Mouse (Mus musculus): ENCODE measurements around the gene Ercc6.

Gene Ercc6

DNA sequence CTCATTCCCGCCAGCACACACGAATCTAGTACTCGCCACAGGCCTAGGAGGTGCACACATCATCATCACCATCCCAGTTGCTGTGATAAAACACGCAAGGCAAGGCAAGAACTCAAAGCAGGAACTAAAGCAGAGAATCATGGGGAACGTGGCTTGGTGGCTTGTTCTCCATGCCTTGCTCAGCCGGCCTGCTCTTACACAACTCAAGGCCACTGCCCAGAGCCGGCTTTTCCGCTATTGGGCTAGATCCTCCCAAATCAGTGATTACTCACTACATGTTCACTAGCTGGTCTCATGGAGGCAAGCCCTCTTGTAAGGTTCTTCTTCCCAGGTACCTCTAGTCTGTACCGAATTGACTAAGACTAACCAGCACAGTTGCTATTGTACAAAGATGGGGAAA lies 70.4 kb downstream of the Ercc6 start:
- no peak for DNase-seq

- peak; percentile 82 for DNase-seq
These were observed 73.9 kb downstream of the Ercc6 start for GRCm38 (mm10) chr14:32587013-32587784.

DNA sequence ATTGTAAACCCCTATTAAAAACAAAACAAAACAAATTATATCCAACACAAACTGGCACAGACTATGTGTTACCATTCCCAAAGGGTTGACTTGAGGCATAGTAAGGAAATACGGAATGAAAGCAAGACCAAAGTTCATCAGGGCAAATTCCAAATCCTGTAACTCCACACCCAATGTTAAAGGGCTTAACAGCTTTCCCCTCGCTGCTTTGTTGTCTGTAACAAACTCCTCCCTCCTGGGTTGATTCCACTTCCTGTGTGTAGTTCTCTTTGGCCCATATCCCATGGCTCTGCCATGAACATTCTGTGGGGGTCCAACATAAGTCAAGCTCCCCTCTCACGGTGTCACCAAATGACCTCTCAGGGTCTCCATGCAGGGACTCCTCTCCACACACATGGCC lies 77.1 kb downstream of the Ercc6 start:
- DNase-seq = no peak

DNA sequence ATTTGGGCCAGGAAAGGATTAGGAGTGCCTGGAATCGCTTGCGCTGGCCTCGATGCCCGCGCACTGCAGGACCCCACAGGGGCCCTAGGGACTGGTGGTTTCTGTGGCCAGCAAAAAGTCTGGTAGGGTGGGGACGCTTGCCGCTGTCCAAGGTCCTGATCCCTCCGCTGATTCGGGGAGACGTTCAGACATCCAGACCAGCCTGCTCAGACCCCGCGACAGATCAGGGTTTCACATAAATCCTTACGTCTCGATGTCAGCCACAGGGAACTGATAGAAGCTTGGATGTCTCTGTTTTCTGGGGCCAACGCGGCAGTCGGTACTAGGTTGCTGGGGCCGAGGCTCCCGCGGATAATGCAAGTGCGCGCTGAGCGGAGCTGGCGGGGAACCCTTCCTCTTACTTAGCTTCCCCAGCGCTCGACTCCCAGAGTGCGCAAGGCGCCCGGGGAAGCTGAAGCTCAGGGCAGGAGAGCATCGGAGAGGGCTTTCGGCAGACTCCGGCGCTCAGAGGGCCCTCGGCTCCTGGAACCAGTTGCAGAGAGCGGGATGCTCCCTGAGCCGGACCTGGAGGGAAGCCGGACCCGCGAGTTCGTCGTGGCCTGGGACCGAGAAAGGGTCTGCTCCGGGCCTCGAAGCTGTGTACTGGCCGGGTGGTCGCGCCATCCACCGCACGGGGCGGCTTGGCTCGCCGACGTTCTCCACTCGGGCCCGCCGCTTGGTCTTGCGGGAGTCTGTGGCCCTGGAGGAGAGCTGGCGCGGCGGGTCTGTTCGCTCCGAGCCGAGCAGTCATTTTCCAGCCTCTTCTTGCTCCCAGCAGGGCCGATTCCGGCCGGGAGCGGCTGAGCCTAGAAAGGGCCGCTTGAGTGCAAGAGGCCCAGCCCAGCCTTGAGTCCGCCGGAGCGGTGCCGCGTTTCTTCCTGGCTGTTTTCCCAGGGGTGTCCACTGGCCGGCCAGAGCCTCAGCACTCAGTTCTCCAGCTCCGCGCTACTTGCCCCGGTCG lies 84.2 kb downstream of the Ercc6 start:
- DNase-seq = peak; percentile 48

DNA sequence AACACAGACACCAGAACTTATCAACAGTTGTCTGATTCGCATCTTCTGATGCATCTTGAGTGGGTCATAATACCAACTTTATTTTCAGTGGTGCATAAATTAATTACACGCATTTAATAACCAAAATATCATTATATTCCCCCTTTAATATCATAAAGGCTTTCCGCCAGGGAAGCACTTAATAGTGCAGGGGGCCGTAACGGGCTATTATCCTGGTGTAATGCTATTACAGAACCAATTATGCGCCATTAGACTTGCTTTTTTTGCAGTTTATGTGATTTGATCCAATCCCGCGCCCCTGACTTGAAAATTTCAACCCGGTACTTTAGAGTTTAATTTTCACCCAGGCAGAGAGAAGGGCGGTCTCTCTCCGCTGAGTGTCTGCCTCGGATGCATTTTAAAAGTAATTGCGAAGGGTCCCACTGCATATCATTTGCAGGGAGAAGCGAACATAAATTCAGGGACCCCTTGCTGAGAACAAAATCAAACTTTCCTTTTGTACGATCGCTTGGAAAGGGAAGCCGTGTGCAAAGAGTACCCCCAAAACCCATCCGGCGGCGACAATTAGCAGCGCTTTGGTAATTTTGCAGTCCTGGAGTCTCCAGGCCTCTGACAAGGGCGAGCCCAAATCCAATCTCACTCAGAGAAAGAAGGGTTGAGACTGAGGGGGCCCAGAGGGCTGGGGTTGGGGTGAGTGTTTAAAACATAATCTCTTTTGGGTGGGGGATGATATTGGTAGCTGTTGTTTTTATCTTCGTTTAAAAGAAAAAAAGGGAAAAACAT lies 85.3 kb downstream of the Ercc6 start:
- DNase-seq = no peak

DNA sequence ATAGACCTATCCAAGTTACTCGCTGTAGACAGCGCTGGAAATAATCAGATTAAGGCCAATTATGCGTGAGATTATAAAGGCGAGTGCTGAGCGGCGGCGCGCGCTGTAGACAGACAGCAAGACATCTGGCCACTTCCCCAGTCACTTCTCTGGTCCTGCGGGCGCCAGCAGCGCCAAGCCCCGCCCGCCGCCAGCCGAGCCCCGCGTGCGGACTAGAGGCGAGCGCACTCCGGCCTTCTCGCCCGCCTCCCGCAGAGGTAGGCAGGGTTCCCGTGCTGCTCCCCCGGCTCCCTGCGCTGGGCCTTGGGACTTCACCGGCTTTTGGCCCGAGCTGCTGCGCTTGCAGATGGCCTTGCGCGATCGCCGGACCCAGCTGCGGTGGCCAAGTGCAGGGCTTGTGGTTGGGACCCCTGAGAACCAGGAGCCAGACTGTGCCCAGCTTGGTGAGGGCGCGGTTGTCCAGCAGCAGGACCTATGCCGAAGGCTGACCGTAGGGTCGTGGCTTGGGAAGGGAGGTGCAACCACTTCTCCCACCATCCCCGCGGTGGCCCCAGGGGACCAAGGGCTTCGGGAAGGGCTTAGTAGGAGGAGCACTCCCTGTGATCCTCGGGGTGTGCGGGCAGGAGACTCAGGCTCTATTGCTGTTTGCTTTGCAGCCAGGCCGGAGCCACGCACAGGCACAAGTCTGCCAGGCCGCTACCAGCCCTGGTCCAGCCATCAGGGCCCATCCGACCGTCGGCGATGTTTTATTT lies 86.1 kb downstream of the Ercc6 start, which contains the start of gene Prrxl1:
Gene Prrxl1, plus strand, starts transcription at position 118 of the 752 bp plus-strand sequence.
- DNase-seq = no peak

GRCm38 (mm10) chr14:32600110-32600509 lies 86.8 kb downstream of the Ercc6 start:
- DNase-seq = no peak

- no peak for DNase-seq
These were observed 92.2 kb downstream of the Ercc6 start for GRCm38 (mm10) chr14:32605508-32605907.

DNA sequence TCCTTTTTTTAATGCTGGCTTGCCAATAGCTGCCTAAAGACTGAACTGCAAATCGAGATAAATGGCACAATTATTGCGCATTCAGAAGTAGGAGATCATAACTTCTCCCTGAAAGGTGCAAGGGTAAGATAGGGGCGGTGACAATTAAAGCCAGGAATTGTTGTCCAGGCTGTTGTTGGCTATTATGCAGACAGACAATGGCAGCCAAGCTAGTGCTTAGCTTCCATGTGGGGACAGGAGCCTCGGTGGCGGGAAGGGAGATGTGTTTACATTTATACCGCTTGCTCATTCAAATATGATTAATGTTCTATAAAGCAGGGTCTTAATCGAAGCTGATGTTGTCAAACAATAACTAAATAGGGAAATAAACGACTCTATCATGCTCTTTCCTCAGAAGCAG lies 93.0 kb downstream of the Ercc6 start:
- no peak for DNase-seq

- DNase-seq = peak; percentile 21
These were observed 96.1 kb downstream of the Ercc6 start for GRCm38 (mm10) chr14:32609392-32609791.

GRCm38 (mm10) chr14:32617253-32617652 lies 103.9 kb downstream of the Ercc6 start:
- DNase-seq = no peak

DNA sequence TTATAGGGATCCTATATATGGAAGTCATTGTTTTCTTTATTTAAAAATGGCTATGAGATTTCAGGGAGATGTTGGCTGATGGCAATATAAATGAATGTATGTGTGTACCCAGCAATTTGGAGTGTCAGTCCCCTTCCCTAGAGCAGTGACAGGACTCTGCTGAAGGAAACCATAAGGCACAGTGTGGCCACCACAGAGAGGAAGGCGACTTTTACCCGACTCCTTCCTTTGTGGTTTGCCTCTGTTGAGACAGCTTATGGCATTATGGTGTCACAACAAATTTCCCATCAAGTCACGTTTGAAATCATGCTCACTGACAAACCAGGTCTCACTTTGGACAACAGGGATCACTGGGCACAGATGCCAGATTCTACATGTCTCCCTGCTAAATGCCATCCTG lies 110.9 kb downstream of the Ercc6 start:
- DNase-seq = no peak

DNA sequence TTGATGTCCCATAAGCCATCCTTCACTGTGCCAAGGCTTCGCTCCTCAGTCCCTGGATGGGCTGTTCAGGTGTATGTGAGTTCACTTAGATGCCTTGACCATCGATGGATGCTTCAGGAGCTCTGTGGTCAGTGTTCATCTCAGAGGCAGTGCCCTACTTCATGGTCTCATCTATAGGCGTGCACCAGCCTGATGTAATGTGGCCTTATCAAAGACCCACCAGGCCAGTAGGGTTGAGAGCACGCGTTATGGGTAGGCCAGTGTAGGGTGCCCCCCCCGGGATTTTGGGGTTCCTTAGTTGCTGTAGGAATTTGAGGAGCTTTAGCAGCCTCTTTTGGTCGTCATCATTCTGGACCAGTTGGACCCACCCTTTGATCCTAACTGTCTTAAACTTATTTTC lies 111.5 kb downstream of the Ercc6 start:
- DNase-seq = no peak

- no peak for DNase-seq
These were observed 114.0 kb downstream of the Ercc6 start for GRCm38 (mm10) chr14:32627271-32627670.

DNA sequence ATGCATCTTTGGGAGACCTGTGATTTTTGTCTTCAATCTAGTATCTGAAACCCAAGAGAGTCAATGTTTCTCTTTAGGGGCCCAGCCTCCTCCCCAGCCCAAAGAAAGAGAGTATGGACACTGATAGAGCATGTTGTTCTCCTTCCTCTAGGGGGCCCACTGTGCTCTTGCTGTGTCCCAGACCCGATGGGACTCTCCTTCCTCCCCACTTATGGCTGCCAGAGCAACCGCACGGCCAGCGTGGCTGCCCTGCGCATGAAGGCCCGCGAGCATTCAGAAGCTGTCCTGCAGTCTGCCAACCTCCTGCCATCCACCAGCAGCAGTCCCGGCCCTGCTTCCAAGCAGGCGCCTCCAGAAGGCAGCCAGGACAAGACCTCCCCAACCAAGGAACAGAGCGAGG lies 115.3 kb downstream of the Ercc6 start:
- peak; percentile 4 for DNase-seq
